Mouse (Mus musculus) embryonic facial prominence, embryonic 12.5 days (tissue): ENCODE measurements around the gene Atad2b. TPM values are rescaled to one million over a fixed set of nuclear protein-coding genes. Genes with fewer than 3 reads are reported as not detected.
"Not testable (repeated sequence)": the region's sequence is repeated elsewhere in the genome, so short reads cannot be mapped to it uniquely, and the experiment has no call there.

Experiments
- ATAC-seq: fragments of 200-750 bp; cut with Nextera tagmentation; 2 replicates; pipeline ENCODE4 v1.8.0; 2017; ENCODE audit not compliant: insufficient number of reproducible peaks, insufficient read depth, low FRiP score, low TSS enrichment
- H3K27ac ChIP-seq: fragments of 300-500 bp; sonication (generic); 2 replicates; pipeline ENCODE4 v1.5.1; 2016; ENCODE audit warnings: mild to moderate bottlenecking
- H3K27me3 ChIP-seq: fragments of 300-500 bp; sonication (generic); 2 replicates; pipeline ENCODE4 v1.6.1; 2016; ENCODE audit warnings: mild to moderate bottlenecking, moderate library complexity
- H3K36me3 ChIP-seq: fragments of 300-500 bp; sonication (generic); 2 replicates; pipeline ENCODE4 v1.6.1; 2016; ENCODE audit warnings: mild to moderate bottlenecking
- H3K4me1 ChIP-seq: fragments of 300-500 bp; sonication (generic); 2 replicates; pipeline ENCODE4 v1.6.1; 2016
- H3K4me2 ChIP-seq: fragments of 300-500 bp; sonication (generic); replicated peaks from 2 replicates; pipeline ENCODE4 v1.6.1; 2016; ENCODE audit warnings: mild to moderate bottlenecking, moderate library complexity
- H3K4me3 ChIP-seq: fragments of 300-500 bp; sonication (generic); 2 replicates; pipeline ENCODE4 v1.5.1; 2016; ENCODE audit warnings: mild to moderate bottlenecking
- H3K9ac ChIP-seq: fragments of 300-500 bp; sonication (generic); 2 replicates; pipeline ENCODE4 v1.6.1; 2016; ENCODE audit warnings: mild to moderate bottlenecking, moderate library complexity
- H3K9me3 ChIP-seq: fragments of 300-500 bp; sonication (generic); 2 replicates; pipeline ENCODE4 v1.6.1; 2016; ENCODE audit warnings: mild to moderate bottlenecking, moderate library complexity
- WGBS: fragments of 180-500 bp; shearing (Covaris S2); methylation state at CpG from one replicate; pipeline ENCODE4 v1.1.7; 2016; 5-methylcytosine and 5-hydroxymethylcytosine counted together
- polyA plus RNA-seq: library from polyadenylated mRNA; unstranded; fragments of >200 nt; fragmentation: Nextera tagmentation; extraction: Ambion mirVana; gene quantifications from 2 replicates; pipeline ENCODE4 v1.2.1, GENCODE M21; 2016

Atad2b gene
- polyA plus RNA-seq, 1 experiment from 2014 or later, result 22.3 TPM

GRCm38 (mm10) chr12:5008638-5009037, 91.5 kb downstream of the Atad2b start:
- not testable (repeated sequence) for H3K9me3 ChIP-seq, ATAC-seq, H3K27ac ChIP-seq, H3K4me3 ChIP-seq, H3K27me3 ChIP-seq, H3K9ac ChIP-seq, H3K4me2 ChIP-seq, H3K4me1 ChIP-seq, H3K36me3 ChIP-seq
- WGBS, result 97% methylated on average over 2 of the region's 2 CpGs

GRCm38 (mm10) chr12:5025226-5025861, 108.2 kb downstream of the Atad2b start:
- 88% methylated on average over 10 of the region's 10 CpGs for WGBS
- no peak overlapping the region for H3K9ac ChIP-seq
- H3K4me3 ChIP-seq, result no peak overlapping the region
- H3K27ac ChIP-seq, result no peak overlapping the region
- no peaks in the 10 kb centered on the region for H3K4me1 ChIP-seq
- no peaks in the 10 kb centered on the region for H3K27me3 ChIP-seq
- H3K36me3 ChIP-seq, result peaks cover 23% of the 10 kb centered on the region
- no peaks in the 10 kb centered on the region for H3K9me3 ChIP-seq
- H3K4me2 ChIP-seq, result no peak overlapping the region
- ATAC-seq, result no peak

GRCm38 (mm10) chr12:5029035-5029434, 111.9 kb downstream of the Atad2b start:
- Histone ChIP-seq H3K36me3 (peaks cover 38% of the 10 kb centered on the region), H3K4me2 (no peak overlapping the region), H3K27me3 (no peaks in the 10 kb centered on the region), H3K4me3 (no peak overlapping the region), H3K27ac (no peak overlapping the region), H3K4me1 (no peaks in the 10 kb centered on the region), H3K9ac (no peak overlapping the region), H3K9me3 (no peaks in the 10 kb centered on the region)
- 81% methylated on average over 5 of the region's 5 CpGs for WGBS
- ATAC-seq, result no peak

GRCm38 (mm10) chr12:5038008-5038407, 120.9 kb downstream of the Atad2b start:
- Histone ChIP-seq H3K9me3 (no peaks in the 10 kb centered on the region), H3K4me3 (no peak overlapping the region), H3K36me3 (peaks cover 48% of the 10 kb centered on the region), H3K4me1 (no peaks in the 10 kb centered on the region), H3K27ac (no peak overlapping the region), H3K27me3 (no peaks in the 10 kb centered on the region), H3K4me2 (no peak overlapping the region), H3K9ac (no peak overlapping the region)
- ATAC-seq, result no peak
- WGBS, result 95% methylated on average over 2 of the region's 2 CpGs

- WGBS, result 89% methylated on average over 15 of the region's 15 CpGs
Measured at GRCm38 (mm10) chr12:5044141-5044540, 127.0 kb downstream of the Atad2b start.

GRCm38 (mm10) chr12:5048104-5048503, 131.0 kb downstream of the Atad2b start:
- H3K9me3 ChIP-seq, result peaks cover 18% of the 10 kb centered on the region
- no peak overlapping the region for H3K9ac ChIP-seq
- ATAC-seq, result no peak
- WGBS, result 96% methylated on average over 4 of the region's 4 CpGs
- H3K4me1 ChIP-seq, result no peaks in the 10 kb centered on the region
- H3K27me3 ChIP-seq, result no peaks in the 10 kb centered on the region
- H3K36me3 ChIP-seq, result peaks cover 14% of the 10 kb centered on the region; the same call in 1 of the 2 replicates
- H3K27ac ChIP-seq, result no peak overlapping the region
- no peak overlapping the region for H3K4me3 ChIP-seq
- no peak overlapping the region for H3K4me2 ChIP-seq

More at GRCm38 (mm10) chr12:5044141-5044540, 127.0 kb downstream of the Atad2b start:
- Histone ChIP-seq H3K4me2 (no peak overlapping the region), H3K27ac (no peak overlapping the region), H3K9ac (no peak overlapping the region), H3K27me3 (no peaks in the 10 kb centered on the region), H3K4me3 (no peak overlapping the region), H3K9me3 (no peaks in the 10 kb centered on the region), H3K4me1 (no peaks in the 10 kb centered on the region), H3K36me3 (peaks cover 28% of the 10 kb centered on the region; the same call in 1 of the 2 replicates)
- ATAC-seq, result no peak

GRCm38 (mm10) chr12:5067590-5067989, 150.4 kb downstream of the Atad2b start:
- no peaks in the 10 kb centered on the region for H3K27me3 ChIP-seq
- H3K9me3 ChIP-seq, result no peaks in the 10 kb centered on the region
- no peak overlapping the region for H3K4me3 ChIP-seq
- no peaks in the 10 kb centered on the region for H3K4me1 ChIP-seq
- H3K27ac ChIP-seq, result no peak overlapping the region
- H3K36me3 ChIP-seq, result no peaks in the 10 kb centered on the region
- no peak for ATAC-seq
- WGBS, result 61% methylated on average over 3 of the region's 3 CpGs
- no peak overlapping the region for H3K4me2 ChIP-seq
- no peak overlapping the region for H3K9ac ChIP-seq

GRCm38 (mm10) chr12:5070131-5070530, 153.0 kb downstream of the Atad2b start:
- Histone ChIP-seq H3K27me3 (no peaks in the 10 kb centered on the region), H3K36me3 (no peaks in the 10 kb centered on the region), H3K27ac (no peak overlapping the region), H3K4me1 (no peaks in the 10 kb centered on the region), H3K9ac (no peak overlapping the region), H3K4me2 (no peak overlapping the region), H3K9me3 (no peaks in the 10 kb centered on the region), H3K4me3 (no peak overlapping the region)
- 77% methylated on average over 3 of the region's 3 CpGs for WGBS
- ATAC-seq, result no peak

GRCm38 (mm10) chr12:5073191-5073590, 156.0 kb downstream of the Atad2b start:
- H3K4me1 ChIP-seq, result no peaks in the 10 kb centered on the region
- H3K27me3 ChIP-seq, result no peaks in the 10 kb centered on the region
- H3K9me3 ChIP-seq, result no peaks in the 10 kb centered on the region
- no peaks in the 10 kb centered on the region for H3K36me3 ChIP-seq
- 92% methylated on average over 12 of the region's 12 CpGs for WGBS
- H3K27ac ChIP-seq, result no peak overlapping the region
- H3K4me2 ChIP-seq, result no peak overlapping the region
- no peak overlapping the region for H3K4me3 ChIP-seq
- ATAC-seq, result no peak
- no peak overlapping the region for H3K9ac ChIP-seq

GRCm38 (mm10) chr12:5081480-5081879, 164.3 kb downstream of the Atad2b start:
- Histone ChIP-seq H3K36me3 (peaks cover 35% of the 10 kb centered on the region), H3K27ac (no peak overlapping the region), H3K27me3 (no peaks in the 10 kb centered on the region), H3K4me3 (no peak overlapping the region), H3K4me1 (no peaks in the 10 kb centered on the region), H3K4me2 (no peak overlapping the region), H3K9ac (no peak overlapping the region), H3K9me3 (no peaks in the 10 kb centered on the region)
- no peak for ATAC-seq
- 88% methylated on average over 4 of the region's 4 CpGs for WGBS

- 93% methylated on average over 5 of the region's 5 CpGs for WGBS
- H3K4me1 ChIP-seq, result peaks cover 13% of the 10 kb centered on the region; the same call in 1 of the 2 replicates
- H3K27ac ChIP-seq, result no peak overlapping the region
- no peak overlapping the region for H3K9ac ChIP-seq
- no peaks in the 10 kb centered on the region for H3K9me3 ChIP-seq
- no peak overlapping the region for H3K4me2 ChIP-seq
- peaks cover 36% of the 10 kb centered on the region for H3K36me3 ChIP-seq
- no peaks in the 10 kb centered on the region for H3K27me3 ChIP-seq
- H3K4me3 ChIP-seq, result no peak overlapping the region
- no peak for ATAC-seq
Measured at GRCm38 (mm10) chr12:5084714-5085113, 167.6 kb downstream of the Atad2b start.

- Histone ChIP-seq H3K4me2 (no peak overlapping the region), H3K36me3 (peaks cover 35% of the 10 kb centered on the region)
Measured at GRCm38 (mm10) chr12:5087787-5088519, 170.8 kb downstream of the Atad2b start.

More at GRCm38 (mm10) chr12:5087787-5088519, 170.8 kb downstream of the Atad2b start:
- no peak overlapping the region for H3K27ac ChIP-seq
- 49% methylated on average over 10 of the region's 10 CpGs for WGBS
- H3K4me3 ChIP-seq, result no peak overlapping the region
- peaks cover 13% of the 10 kb centered on the region; the same call in 1 of the 2 replicates for H3K4me1 ChIP-seq
- H3K9ac ChIP-seq, result no peak overlapping the region
- no peaks in the 10 kb centered on the region for H3K27me3 ChIP-seq
- ATAC-seq, result no peak
- no peaks in the 10 kb centered on the region for H3K9me3 ChIP-seq
